Mouse (Mus musculus) forebrain, embryonic 14.5 days (tissue): ENCODE results near the gene Bahd1. TPM values are rescaled to one million over a fixed set of nuclear protein-coding genes. Genes with fewer than 3 reads are reported as not detected.

Source experiments
- ATAC-seq: fragments of 200-750 bp; cut with Nextera tagmentation; 2 replicates; pipeline ENCODE4 v1.8.0; 2017; ENCODE audit warnings: mild to moderate bottlenecking, moderate library complexity
- DNase-seq: peaks from one replicate; pipeline ENCODE4 v3.0.0-alpha.2; 2015; ENCODE audit warnings: low spot score
- H3K27ac ChIP-seq: fragments of 300-500 bp; sonication (generic); 2 replicates; pipeline ENCODE4 v1.5.1; 2014; ENCODE audit warnings: low read depth, mild to moderate bottlenecking, control low read depth, low read length, moderate library complexity
- H3K27me3 ChIP-seq: fragments of 300-500 bp; sonication (generic); replicated peaks from 2 replicates; pipeline ENCODE4 v1.6.1; 2014; ENCODE audit warnings: low read length, control low read depth, mixed read lengths; ENCODE audit not compliant: control insufficient read depth, insufficient read depth
- H3K36me3 ChIP-seq: fragments of 300-500 bp; sonication (generic); 2 replicates; pipeline ENCODE4 v1.6.1; 2014; ENCODE audit warnings: low read length, control low read depth; ENCODE audit not compliant: control insufficient read depth, insufficient read depth
- H3K4me1 ChIP-seq: fragments of 300-500 bp; sonication (generic); 2 replicates; pipeline ENCODE4 v1.6.1; 2014; ENCODE audit warnings: antibody characterized with exemption, low read length, control low read depth; ENCODE audit not compliant: control insufficient read depth, insufficient read depth
- H3K4me2 ChIP-seq: fragments of 300-500 bp; sonication (generic); 2 replicates; pipeline ENCODE4 v1.6.1; 2014; ENCODE audit warnings: mild to moderate bottlenecking, control low read depth, low read length
- H3K4me3 ChIP-seq: fragments of 300-500 bp; sonication (generic); 2 replicates; pipeline ENCODE4 v1.5.1; 2014; ENCODE audit warnings: low read depth, low read length, control low read depth
- H3K9ac ChIP-seq: fragments of 300-500 bp; sonication (generic); 2 replicates; pipeline ENCODE4 v1.6.1; 2014; ENCODE audit warnings: mild to moderate bottlenecking, low read length, control low read depth, moderate library complexity
- H3K9me3 ChIP-seq: fragments of 300-500 bp; sonication (generic); replicated peaks from 2 replicates; pipeline ENCODE4 v1.6.1; 2016; ENCODE audit warnings: low read length, control low read depth, mixed read lengths; ENCODE audit not compliant: control insufficient read depth
- WGBS: fragments of 180-500 bp; shearing (Covaris S2); extraction: QIAGEN DNeasy Blood & Tissue Kit; methylation state at CpG from one replicate; pipeline ENCODE4 v1.1.7; 2014; 5-methylcytosine and 5-hydroxymethylcytosine counted together
- polyA plus RNA-seq: library from polyadenylated mRNA; unstranded; fragments of >200 nt; fragmentation: Nextera tagmentation; extraction: Ambion mirVana; gene quantifications from 2 replicates; pipeline ENCODE4 v1.2.1, GENCODE M21; 2014

Bahd1 gene
- polyA plus RNA-seq, 1 experiment from 2014 or later: 2.0 TPM

DNA sequence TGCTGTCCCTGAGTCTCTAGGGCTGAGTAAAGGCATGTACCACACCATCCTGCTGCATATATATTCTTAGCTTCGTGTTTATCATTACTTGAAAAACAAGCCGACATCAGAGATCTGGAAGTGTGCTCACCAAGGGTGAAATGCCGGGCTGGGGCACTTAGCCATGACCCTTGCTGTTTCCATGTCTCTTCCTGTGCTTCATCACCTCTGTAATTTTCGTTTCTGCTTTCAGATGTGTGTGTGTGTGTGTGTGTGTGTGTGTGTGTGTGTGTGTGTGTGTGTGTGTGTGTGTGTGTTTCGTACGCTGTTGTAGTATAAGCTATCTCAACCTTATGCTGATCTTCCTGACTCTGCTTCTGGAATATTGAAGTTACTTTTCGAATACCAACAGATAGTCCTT is 41.2 kb downstream of the Bahd1 start:
- 85% methylated on average over 7 of the region's 7 CpGs for WGBS
- H3K9ac ChIP-seq: no peak overlapping the region
- no peaks in the 10 kb centered on the region for H3K4me1 ChIP-seq
- no peak for ATAC-seq
- H3K27ac ChIP-seq: no peak overlapping the region
- no peaks in the 10 kb centered on the region for H3K27me3 ChIP-seq
- H3K9me3 ChIP-seq: no peaks in the 10 kb centered on the region
- DNase-seq: no peak
- H3K4me2 ChIP-seq: no peak overlapping the region
- no peaks in the 10 kb centered on the region for H3K36me3 ChIP-seq
- H3K4me3 ChIP-seq: no peak overlapping the region

DNA sequence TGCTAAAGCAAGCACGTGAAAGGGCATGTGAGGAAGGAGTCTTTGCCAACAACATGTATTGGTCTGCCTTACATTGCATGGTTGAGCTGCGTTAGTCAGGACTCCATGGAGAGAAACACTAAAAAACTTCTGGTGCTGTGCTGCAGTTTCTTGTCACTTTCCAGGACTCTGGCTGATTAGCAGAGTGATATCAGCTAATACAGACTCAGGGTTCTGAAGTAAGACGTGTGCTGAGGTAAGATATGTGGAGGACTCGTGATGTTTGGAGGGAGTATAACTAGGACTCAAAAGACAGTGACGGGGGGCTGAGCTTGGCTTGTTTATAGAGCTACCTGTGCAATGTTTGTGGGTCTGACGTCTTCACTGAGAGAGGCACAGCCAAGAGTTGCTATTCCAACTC is 43.1 kb downstream of the Bahd1 start:
- 91% methylated on average over 6 of the region's 6 CpGs for WGBS
- Histone ChIP-seq H3K9me3 (no peaks in the 10 kb centered on the region), H3K9ac (no peak overlapping the region), H3K4me3 (no peak overlapping the region), H3K27me3 (no peaks in the 10 kb centered on the region), H3K36me3 (no peaks in the 10 kb centered on the region), H3K4me2 (no peak overlapping the region), H3K27ac (no peak overlapping the region), H3K4me1 (no peaks in the 10 kb centered on the region)
- DNase-seq (no peak), ATAC-seq (no peak)

DNA sequence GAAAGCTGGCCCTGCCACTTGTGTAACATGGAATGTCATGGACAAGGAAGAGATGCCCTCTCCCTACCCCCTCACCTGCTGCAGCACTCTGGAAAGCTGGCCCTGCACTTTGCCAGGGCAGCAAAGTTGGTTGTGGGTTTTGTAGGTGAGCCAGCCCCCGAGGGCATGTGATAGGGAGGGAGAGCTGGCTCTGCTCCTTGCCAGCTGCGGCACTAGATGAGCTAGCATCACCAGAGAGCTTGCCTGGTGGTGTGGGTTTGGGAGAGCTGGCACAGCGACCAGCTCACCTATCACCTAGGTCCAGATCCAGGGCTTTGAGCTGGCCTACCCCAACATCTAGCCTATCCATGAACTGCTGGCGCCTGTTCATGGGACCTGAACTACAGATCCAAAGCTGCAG is 48.6 kb downstream of the Bahd1 start:
- no peak overlapping the region for H3K9ac ChIP-seq
- DNase-seq: no peak
- no peak overlapping the region for H3K27ac ChIP-seq
- ATAC-seq: no peak
- no peak overlapping the region for H3K4me3 ChIP-seq
- no peaks in the 10 kb centered on the region for H3K4me1 ChIP-seq
- H3K9me3 ChIP-seq: no peaks in the 10 kb centered on the region
- WGBS: 81% methylated on average over 4 of the region's 4 CpGs
- H3K4me2 ChIP-seq: no peak overlapping the region
- no peaks in the 10 kb centered on the region for H3K27me3 ChIP-seq
- H3K36me3 ChIP-seq: no peaks in the 10 kb centered on the region

DNA sequence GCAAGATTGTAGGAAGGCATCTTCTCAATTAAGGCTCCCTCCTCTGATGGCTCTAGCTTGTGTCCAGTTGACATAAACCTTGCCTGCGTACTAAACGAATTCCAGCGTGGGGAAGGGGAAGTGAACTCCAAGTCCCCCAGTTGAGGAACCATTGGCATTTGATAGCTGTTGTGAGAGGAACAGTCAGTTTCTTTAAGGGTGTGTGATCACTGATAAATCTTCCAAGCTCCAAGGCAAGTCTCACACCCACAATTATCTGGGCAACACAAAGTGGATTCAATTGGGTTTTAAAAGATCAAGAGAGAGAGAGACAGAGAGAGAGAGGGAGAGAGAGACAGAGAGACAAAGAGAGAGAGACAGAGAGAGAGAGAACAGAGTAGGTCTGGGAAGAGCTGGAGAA is 49.5 kb downstream of the Bahd1 start:
- H3K9ac ChIP-seq: no peak overlapping the region
- no peaks in the 10 kb centered on the region for H3K27me3 ChIP-seq
- H3K36me3 ChIP-seq: no peaks in the 10 kb centered on the region
- no peak overlapping the region for H3K27ac ChIP-seq
- H3K4me3 ChIP-seq: no peak overlapping the region
- ATAC-seq: no peak
- H3K4me2 ChIP-seq: no peak overlapping the region
- no peaks in the 10 kb centered on the region for H3K4me1 ChIP-seq
- WGBS: 72% methylated on average over 3 of the region's 3 CpGs
- DNase-seq: no peak
- no peaks in the 10 kb centered on the region for H3K9me3 ChIP-seq

DNA sequence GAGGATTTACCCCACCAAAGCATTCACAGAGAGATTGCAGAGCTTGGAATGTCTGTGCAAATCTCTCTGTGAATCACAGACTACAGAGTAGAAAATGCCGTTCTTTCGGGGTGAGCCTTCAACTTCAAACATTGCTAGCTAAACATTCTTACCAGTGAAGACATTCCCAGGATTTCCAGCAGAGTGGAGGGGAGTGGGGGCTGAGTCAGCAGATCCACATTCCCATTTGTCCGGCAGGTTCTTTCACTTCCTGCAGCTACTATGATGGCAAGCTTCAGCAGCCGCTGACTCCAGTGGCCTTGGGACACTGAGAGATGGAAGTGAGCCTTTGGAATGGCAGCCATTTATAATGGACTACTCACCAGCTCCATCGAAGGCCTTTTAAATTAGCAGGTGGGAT is 56.3 kb downstream of the Bahd1 start:
- Histone ChIP-seq H3K4me3 (no peak overlapping the region), H3K9me3 (no peaks in the 10 kb centered on the region), H3K4me1 (no peaks in the 10 kb centered on the region), H3K36me3 (no peaks in the 10 kb centered on the region), H3K4me2 (no peak overlapping the region), H3K27ac (no peak overlapping the region), H3K27me3 (no peaks in the 10 kb centered on the region), H3K9ac (no peak overlapping the region)
- DNase-seq (no peak), ATAC-seq (no peak)
- 87% methylated on average over 5 of the region's 5 CpGs for WGBS

DNA sequence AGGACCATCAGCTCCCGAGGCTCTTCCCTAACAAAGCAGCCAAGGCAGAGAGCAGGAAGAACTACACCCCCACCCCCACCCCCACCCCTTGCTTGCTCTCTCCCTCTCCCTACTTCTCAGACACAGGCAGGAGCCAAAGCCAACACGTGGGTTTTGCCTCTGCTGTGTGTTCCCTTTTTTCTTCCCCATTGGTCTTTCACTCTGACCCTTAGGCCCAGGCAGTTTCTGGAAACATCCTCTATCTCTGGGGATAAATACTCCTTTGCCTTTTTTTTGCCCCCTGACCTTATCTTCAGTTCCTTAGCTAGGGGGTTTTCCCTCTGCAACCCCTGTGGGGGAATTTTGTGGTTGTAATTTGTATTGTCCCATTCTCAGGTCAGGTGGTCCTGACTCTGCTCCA is 59.5 kb downstream of the Bahd1 start:
- DNase-seq: no peak
- Histone ChIP-seq H3K4me3 (no peak overlapping the region), H3K9me3 (no peaks in the 10 kb centered on the region), H3K27me3 (no peaks in the 10 kb centered on the region), H3K4me1 (no peaks in the 10 kb centered on the region), H3K27ac (no peak overlapping the region), H3K4me2 (no peak overlapping the region), H3K9ac (no peak overlapping the region), H3K36me3 (no peaks in the 10 kb centered on the region)
- ATAC-seq: no peak
- 10% methylated on average over 2 of the region's 2 CpGs for WGBS

DNA sequence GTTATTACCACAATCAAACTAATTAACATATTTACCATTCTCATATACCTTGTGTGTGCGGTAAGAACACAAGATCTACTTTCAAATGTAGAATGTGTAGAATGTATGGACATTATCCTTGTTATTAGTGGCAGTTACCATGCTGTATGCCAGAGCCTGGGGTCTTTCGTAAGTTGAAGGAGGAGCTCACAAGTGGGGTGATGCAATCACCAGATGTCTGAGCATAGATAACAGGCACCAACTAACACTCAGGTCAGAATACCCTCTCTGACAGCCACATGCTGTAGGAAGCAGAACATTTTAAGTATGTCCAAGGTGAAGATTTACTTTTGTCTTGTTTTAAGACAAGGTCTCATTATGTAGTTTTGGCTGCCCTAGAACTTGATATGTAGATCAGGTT is 60.2 kb downstream of the Bahd1 start:
- H3K27me3 ChIP-seq: no peaks in the 10 kb centered on the region
- no peaks in the 10 kb centered on the region for H3K9me3 ChIP-seq
- 91% methylated on average over 2 of the region's 2 CpGs for WGBS
- no peaks in the 10 kb centered on the region for H3K36me3 ChIP-seq
- no peak overlapping the region for H3K9ac ChIP-seq
- no peak for DNase-seq
- no peaks in the 10 kb centered on the region for H3K4me1 ChIP-seq
- H3K4me2 ChIP-seq: no peak overlapping the region
- H3K4me3 ChIP-seq: no peak overlapping the region
- H3K27ac ChIP-seq: no peak overlapping the region
- no peak for ATAC-seq

DNA sequence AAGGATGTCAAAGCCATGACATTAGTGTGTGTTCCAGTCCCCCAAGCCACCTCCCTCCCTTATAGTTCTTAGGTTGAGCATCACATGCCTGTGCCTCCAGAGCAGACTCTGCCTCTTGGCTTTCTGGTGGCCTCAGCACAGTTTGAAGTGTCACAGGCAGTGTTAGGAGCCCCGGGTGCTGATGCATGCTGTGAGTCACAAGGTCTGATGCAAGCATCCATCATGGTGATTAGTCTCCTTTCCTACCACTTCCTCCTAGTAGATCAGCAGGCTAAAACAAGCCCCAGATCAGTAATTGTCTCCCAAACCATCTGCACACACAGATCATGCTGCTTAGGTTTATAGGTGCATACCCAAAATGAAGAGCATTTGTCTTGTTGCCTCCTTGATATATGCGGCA is 61.4 kb downstream of the Bahd1 start:
- 50% methylated on average over 2 of the region's 2 CpGs for WGBS
- H3K9me3 ChIP-seq: no peaks in the 10 kb centered on the region
- H3K27me3 ChIP-seq: no peaks in the 10 kb centered on the region
- no peak overlapping the region for H3K9ac ChIP-seq
- DNase-seq: no peak
- H3K36me3 ChIP-seq: no peaks in the 10 kb centered on the region
- H3K4me2 ChIP-seq: no peak overlapping the region
- H3K27ac ChIP-seq: no peak overlapping the region
- H3K4me3 ChIP-seq: no peak overlapping the region
- no peaks in the 10 kb centered on the region for H3K4me1 ChIP-seq
- ATAC-seq: no peak

DNA sequence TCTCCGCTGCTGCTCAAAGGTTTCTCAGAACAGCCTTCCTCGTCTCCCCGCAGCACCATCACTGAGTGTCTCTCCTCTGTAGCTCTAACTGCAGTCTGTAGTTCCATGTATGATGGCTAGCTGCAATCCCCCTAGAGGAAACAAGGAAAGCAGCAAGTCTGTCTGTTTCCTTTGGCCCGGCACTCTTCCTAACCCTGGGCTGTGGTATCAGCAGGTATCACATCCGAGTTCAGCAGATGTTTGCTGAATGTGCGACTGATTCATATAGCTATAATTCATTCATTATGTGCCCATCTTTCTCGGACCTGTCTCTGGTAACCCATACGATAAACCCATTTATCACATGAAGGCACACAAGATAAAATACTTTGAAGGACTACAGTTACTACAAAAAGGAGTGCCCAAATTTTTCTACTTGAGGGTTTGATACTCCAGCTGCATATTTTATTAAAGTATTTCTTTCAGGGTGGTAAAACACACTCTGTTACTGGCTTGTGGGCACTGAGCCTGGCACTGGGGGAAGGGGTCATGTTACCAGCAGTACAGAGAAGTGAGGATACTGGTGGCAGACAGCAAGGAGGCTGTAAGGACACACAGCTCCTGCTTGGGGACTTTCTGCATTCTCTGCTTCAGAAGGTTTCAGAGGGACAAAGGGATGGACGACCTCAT is 63.0 kb downstream of the Bahd1 start:
- Histone ChIP-seq H3K4me3 (no peak overlapping the region), H3K4me1 (no peaks in the 10 kb centered on the region), H3K27me3 (no peaks in the 10 kb centered on the region), H3K9ac (no peak overlapping the region), H3K9me3 (no peaks in the 10 kb centered on the region), H3K4me2 (no peak overlapping the region), H3K36me3 (no peaks in the 10 kb centered on the region), H3K27ac (no peak overlapping the region)
- DNase-seq: no peak
- no peak for ATAC-seq
- WGBS: 65% methylated on average over 9 of the region's 9 CpGs
